Mouse (Mus musculus) limb, embryonic 13.5 days (tissue): ENCODE results near the gene Pip4k2b. TPM values are rescaled to one million over a fixed set of nuclear protein-coding genes. Genes with fewer than 3 reads are reported as not detected.

Experiments
- ATAC-seq: fragments of 200-750 bp; cut with Nextera tagmentation; 2 replicates; pipeline ENCODE4 v1.8.0; 2017; ENCODE audit warnings: low read depth, moderate number of reproducible peaks, moderate TSS enrichment; ENCODE audit not compliant: low FRiP score
- H3K27ac ChIP-seq: fragments of 300-500 bp; sonication (generic); 2 replicates; pipeline ENCODE4 v1.5.1; 2015; ENCODE audit warnings: inconsistent platforms, mild to moderate bottlenecking, moderate library complexity
- H3K27me3 ChIP-seq: fragments of 300-500 bp; sonication (generic); 2 replicates; pipeline ENCODE4 v1.6.1; 2015; ENCODE audit warnings: mild to moderate bottlenecking, inconsistent platforms
- H3K36me3 ChIP-seq: fragments of 300-500 bp; sonication (generic); 2 replicates; pipeline ENCODE4 v1.6.1; 2015; ENCODE audit warnings: inconsistent platforms, mild to moderate bottlenecking, moderate library complexity
- H3K4me1 ChIP-seq: fragments of 300-500 bp; sonication (generic); 2 replicates; pipeline ENCODE4 v1.6.1; 2015; ENCODE audit warnings: inconsistent platforms
- H3K4me2 ChIP-seq: fragments of 300-500 bp; sonication (generic); replicated peaks from 2 replicates; pipeline ENCODE4 v1.6.1; 2015; ENCODE audit warnings: inconsistent platforms, mild to moderate bottlenecking, moderate library complexity
- H3K4me3 ChIP-seq: fragments of 300-500 bp; sonication (generic); 2 replicates; pipeline ENCODE4 v1.5.1; 2015; ENCODE audit warnings: moderate library complexity, mild to moderate bottlenecking, inconsistent platforms
- H3K9ac ChIP-seq: fragments of 300-500 bp; sonication (generic); 2 replicates; pipeline ENCODE4 v1.6.1; 2015; ENCODE audit warnings: mild to moderate bottlenecking, inconsistent platforms
- H3K9me3 ChIP-seq: fragments of 300-500 bp; sonication (generic); 2 replicates; pipeline ENCODE4 v1.6.1; 2016; ENCODE audit warnings: inconsistent platforms
- WGBS: fragments of 180-500 bp; shearing (Covaris S2); methylation state at CpG from one replicate; pipeline ENCODE4 v1.1.7; 2015; 5-methylcytosine and 5-hydroxymethylcytosine counted together
- microRNA-seq: library from miRNA; unstranded; fragments of <30 nt; microRNA quantifications from one replicate; pipeline ENCODE4, GENCODE M21; 2016
- polyA plus RNA-seq: library from polyadenylated mRNA; unstranded; fragments of >200 nt; fragmentation: Nextera tagmentation; extraction: Ambion mirVana; gene quantifications from 2 replicates; pipeline ENCODE4 v1.2.1, GENCODE M21; 2015

The Pip4k2b gene
- polyA plus RNA-seq, 1 experiment from 2014 or later: 2.8 TPM

- H3K36me3 ChIP-seq: peaks cover 79% of the 10 kb centered on the region
- H3K9me3 ChIP-seq: no peaks in the 10 kb centered on the region
- 88% methylated on average over 7 of the region's 7 CpGs for WGBS
- H3K4me3 ChIP-seq: no peak overlapping the region
- no peak for ATAC-seq
- no peak overlapping the region for H3K4me2 ChIP-seq
- peaks cover 22% of the 10 kb centered on the region for H3K4me1 ChIP-seq
- H3K9ac ChIP-seq: no peak overlapping the region
- H3K27ac ChIP-seq: no peak overlapping the region
- no peaks in the 10 kb centered on the region for H3K27me3 ChIP-seq
Observed at GRCm38 (mm10) chr11:97668160-97668559, 76.3 kb downstream of the Pip4k2b start.

DNA sequence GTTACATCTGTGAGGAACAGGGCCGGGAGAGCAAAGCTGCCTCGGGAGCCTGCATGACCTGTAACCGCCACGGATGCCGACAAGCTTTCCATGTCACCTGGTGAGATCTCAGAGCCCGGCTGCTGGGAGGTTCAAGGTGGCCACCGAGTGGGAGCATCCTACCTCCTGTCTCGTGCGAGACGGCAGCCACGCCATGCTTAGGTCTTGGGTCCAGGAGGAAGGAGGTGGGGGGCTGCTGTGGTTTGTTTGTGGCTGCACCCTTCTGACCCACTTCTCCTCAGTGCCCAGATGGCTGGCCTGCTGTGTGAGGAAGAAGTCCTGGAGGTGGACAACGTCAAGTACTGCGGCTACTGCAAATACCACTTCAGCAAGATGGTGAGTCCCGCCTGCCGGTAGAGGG, 77.7 kb downstream of the Pip4k2b start:
- H3K27me3 ChIP-seq: peaks cover 9% of the 10 kb centered on the region
- H3K4me2 ChIP-seq: no peak overlapping the region
- no peak for ATAC-seq
- no peak overlapping the region for H3K4me3 ChIP-seq
- H3K27ac ChIP-seq: no peak overlapping the region
- peaks cover 65% of the 10 kb centered on the region for H3K36me3 ChIP-seq
- H3K4me1 ChIP-seq: peaks cover 32% of the 10 kb centered on the region
- no peaks in the 10 kb centered on the region for H3K9me3 ChIP-seq
- no peak overlapping the region for H3K9ac ChIP-seq
- WGBS: 89% methylated on average over 15 of the region's 15 CpGs

- no peak overlapping the region for H3K27ac ChIP-seq
- no peak overlapping the region for H3K4me2 ChIP-seq
- H3K4me1 ChIP-seq: peaks cover 38% of the 10 kb centered on the region
- WGBS: 90% methylated on average over 7 of the region's 7 CpGs
- H3K9ac ChIP-seq: no peak overlapping the region
- H3K27me3 ChIP-seq: peaks cover 14% of the 10 kb centered on the region
- peaks cover 59% of the 10 kb centered on the region for H3K36me3 ChIP-seq
- ATAC-seq: no peak
- no peaks in the 10 kb centered on the region for H3K9me3 ChIP-seq
- H3K4me3 ChIP-seq: no peak overlapping the region
Observed at GRCm38 (mm10) chr11:97666221-97666620, 78.3 kb downstream of the Pip4k2b start.

DNA sequence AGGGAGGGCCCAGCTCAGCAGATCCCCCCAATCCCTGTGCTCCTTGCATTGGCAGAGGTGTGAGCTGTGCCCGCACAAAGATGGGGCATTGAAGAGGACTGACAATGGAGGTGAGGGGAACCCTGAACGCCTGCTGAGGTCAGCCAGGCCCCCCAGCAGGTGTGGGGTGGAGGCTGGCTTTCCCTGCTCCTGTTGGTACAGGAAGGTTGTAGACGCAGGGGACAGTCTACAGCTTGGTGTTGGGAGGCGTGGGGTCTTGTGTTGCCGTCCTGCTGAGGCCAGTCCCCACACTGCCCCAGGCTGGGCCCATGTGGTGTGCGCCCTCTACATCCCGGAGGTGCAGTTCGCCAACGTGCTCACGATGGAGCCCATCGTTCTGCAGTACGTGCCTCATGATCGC, 79.1 kb downstream of the Pip4k2b start:
- no peak overlapping the region for H3K9ac ChIP-seq
- H3K4me3 ChIP-seq: peak overlapping the region; percentile 90
- peak overlapping the region; percentile 92 for H3K4me2 ChIP-seq
- WGBS: 92% methylated on average over 13 of the region's 13 CpGs
- H3K4me1 ChIP-seq: peaks cover 45% of the 10 kb centered on the region
- ATAC-seq: no peak
- peaks cover 21% of the 10 kb centered on the region for H3K27me3 ChIP-seq
- no peak overlapping the region for H3K27ac ChIP-seq
- peaks cover 51% of the 10 kb centered on the region for H3K36me3 ChIP-seq
- no peaks in the 10 kb centered on the region for H3K9me3 ChIP-seq

Small RNA genes within 50 kb of the gene (microRNA-seq; reads per million reads assigned to microRNA genes)
- gene Mir6927: not detected
- gene Mir8102: not detected

Other genes with a start within 250 kb of the Pip4k2b start
- gene 4933428G20Rik, start 244.4 kb downstream of the Pip4k2b start, polyA plus RNA-seq: 1.1 and 1.5 TPM in 2 replicates
- 0.32 and 0.48 TPM in 2 replicates for gene Srcin1, start 168.5 kb downstream of the Pip4k2b start, polyA plus RNA-seq
- 3.5 and 4.6 TPM in 2 replicates for gene Epop, start 115.0 kb downstream of the Pip4k2b start, polyA plus RNA-seq
- gene Mllt6, start 81.3 kb downstream of the Pip4k2b start, polyA plus RNA-seq: 2.9 and 3.3 TPM in 2 replicates
- 11.2 and 13.5 TPM in 2 replicates for gene Cisd3, start 58.9 kb downstream of the Pip4k2b start, polyA plus RNA-seq
- 20.7 and 21.3 TPM in 2 replicates for gene Pcgf2, start 44.2 kb downstream of the Pip4k2b start, polyA plus RNA-seq
- gene Psmb3, start 41.3 kb downstream of the Pip4k2b start, polyA plus RNA-seq: 490 and 497 TPM in 2 replicates
- 21.0 and 23.3 TPM in 2 replicates for gene Cwc25, start 21.9 kb upstream of the Pip4k2b start, polyA plus RNA-seq
- 0.83 TPM in 1 of 2 replicates, not detected in the other for gene 1700001P01Rik, start 31.2 kb upstream of the Pip4k2b start, polyA plus RNA-seq
- gene Rpl23, start 37.7 kb upstream of the Pip4k2b start, polyA plus RNA-seq: 547 and 558 TPM in 2 replicates
- gene Lasp1, start 54.3 kb upstream of the Pip4k2b start, polyA plus RNA-seq: 128 and 138 TPM in 2 replicates
- gene B230217C12Rik, start 96.1 kb upstream of the Pip4k2b start, polyA plus RNA-seq: 11.7 and 12.5 TPM in 2 replicates
- gene Fbxo47, start 139.4 kb upstream of the Pip4k2b start, polyA plus RNA-seq: 0.37 and 0.63 TPM in 2 replicates
- 0.33 and 0.50 TPM in 2 replicates for gene Plxdc1, start 241.7 kb upstream of the Pip4k2b start, polyA plus RNA-seq